In the genomic region with DNA sequence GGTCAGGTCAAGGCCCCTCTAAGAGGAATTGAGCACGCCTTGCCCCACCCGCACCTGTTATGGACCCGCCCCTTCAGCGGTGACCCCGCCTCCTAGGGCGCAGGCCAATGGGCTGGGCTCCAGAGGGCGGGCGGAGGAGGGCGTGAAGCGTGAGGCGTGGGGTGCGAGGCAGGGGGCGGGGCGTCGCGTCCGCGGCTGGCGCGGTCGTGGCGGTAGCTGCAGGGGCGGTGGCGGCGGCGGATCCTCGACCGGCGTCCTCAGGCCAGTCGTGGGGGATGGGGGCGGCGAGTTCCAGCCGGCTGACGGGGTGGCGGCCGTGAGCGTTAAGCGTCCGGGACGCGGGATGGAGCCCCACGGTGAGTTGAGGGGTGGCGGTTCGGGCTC, we compare ENCODE assay signal across 8 mouse cellular contexts. TPM values are rescaled to one million over a fixed set of nuclear protein-coding genes. Genes with fewer than 3 reads are reported as not detected.
A peak's percentile ranks its signal among the peaks of the same experiment; 100 is the strongest.
DNase-seq lines count a peak whose midpoint lies in the region; ATAC-seq and TF ChIP-seq lines count a peak whose summit lies in the region.

No protein-coding gene starts in this region.

- WGBS in heart, embryonic 12.5 days = 1% methylated on average over 41 of the region's 44 CpGs
- 0% methylated on average over 16 of the region's 44 CpGs for WGBS in kidney, embryonic 16.5 days
- WGBS in midbrain, postnatal 0 days = 4% methylated on average over 34 of the region's 44 CpGs

- peak overlapping the region; percentile 86 for H3K9ac ChIP-seq in heart, embryonic 12.5 days
- H3K9ac ChIP-seq in kidney, embryonic 16.5 days (replicated peaks; ENCODE audit: low read length) = peak overlapping the region; percentile 84
- peak overlapping the region; percentile 61 for H3K9ac ChIP-seq in midbrain, postnatal 0 days (replicated peaks; ENCODE audit: low read length, poor library complexity, severe bottlenecking)

- peaks cover 11% of the 10 kb centered on the region for H3K4me1 ChIP-seq in erythroblast, embryonic 14.5 days (ENCODE audit: control insufficient read depth)
- H3K4me1 ChIP-seq in heart, embryonic 12.5 days (replicated peaks) = peaks cover 3% of the 10 kb centered on the region; the same call in 1 of the 2 replicates
- no peaks in the 10 kb centered on the region for H3K4me1 ChIP-seq in kidney, embryonic 16.5 days (ENCODE audit: insufficient read depth, low read length)
- H3K4me1 ChIP-seq in midbrain, postnatal 0 days (ENCODE audit: insufficient read depth, low read length) = 0 out of 2 replicates have a peak, but pooled peaks cover 3% of the 10 kb centered on the region

- peak; percentile 90 for DNase-seq in liver
- DNase-seq in midbrain, postnatal 0 days (ENCODE audit: low spot score) = peak; percentile 61
- peak; percentile 61 to 68 for DNase-seq in spleen, postnatal 14 days (ENCODE audit: low spot score in 2 of 2)

- ATAC-seq in erythroblast, adult 5-6 weeks (replicated peaks; ENCODE audit: low FRiP score, poor library complexity, severe bottlenecking) = no peak; the same call in 1 of the 2 replicates
- peak; percentile 68; the same call in 1 of the 2 replicates for ATAC-seq in erythroid progenitor cell, adult 5-6 weeks (replicated peaks; ENCODE audit: low FRiP score, poor library complexity, severe bottlenecking)
- ATAC-seq in heart, embryonic 12.5 days (ENCODE audit: insufficient number of reproducible peaks, low FRiP score) = peak; percentile 99
- ATAC-seq in kidney, embryonic 16.5 days (ENCODE audit: low FRiP score, low TSS enrichment) = peak; percentile 96
- peak; percentile 88 for ATAC-seq in midbrain, postnatal 0 days (ENCODE audit: low FRiP score)

- peaks cover 38% of the 10 kb centered on the region for H3K27me3 ChIP-seq in erythroblast, embryonic 14.5 days (ENCODE audit: control insufficient read depth)
- H3K27me3 ChIP-seq in heart, embryonic 12.5 days (replicated peaks) = no peaks in the 10 kb centered on the region
- no peaks in the 10 kb centered on the region for H3K27me3 ChIP-seq in kidney, embryonic 16.5 days (ENCODE audit: insufficient read depth, low read length)
- H3K27me3 ChIP-seq in midbrain, postnatal 0 days (ENCODE audit: insufficient read depth, low read length) = peaks cover 13% of the 10 kb centered on the region; the same call in 1 of the 2 replicates

- peaks cover 6% of the 10 kb centered on the region; the same call in 1 of the 2 replicates for H3K9me3 ChIP-seq in erythroblast, embryonic 14.5 days (ENCODE audit: control insufficient read depth, low read length)
- H3K9me3 ChIP-seq in heart, embryonic 12.5 days (replicated peaks) = 0 out of 2 replicates have a peak, but pooled peaks cover 3% of the 10 kb centered on the region
- H3K9me3 ChIP-seq in kidney, embryonic 16.5 days (ENCODE audit: low read length) = no peaks in the 10 kb centered on the region
- H3K9me3 ChIP-seq in midbrain, postnatal 0 days (ENCODE audit: low read length) = no peaks in the 10 kb centered on the region

- H3K36me3 ChIP-seq in erythroblast, embryonic 14.5 days (ENCODE audit: control insufficient read depth) = no peaks in the 10 kb centered on the region
- peaks cover 3% of the 10 kb centered on the region for H3K36me3 ChIP-seq in heart, embryonic 12.5 days
- H3K36me3 ChIP-seq in kidney, embryonic 16.5 days (ENCODE audit: insufficient read depth, low read length) = no peaks in the 10 kb centered on the region
- no peaks in the 10 kb centered on the region for H3K36me3 ChIP-seq in midbrain, postnatal 0 days (ENCODE audit: insufficient read depth, low read length)

- H3K4me3 ChIP-seq in erythroblast, embryonic 14.5 days (replicated peaks) = peak overlapping the region; percentile 57
- peak overlapping the region; percentile 93 for H3K4me3 ChIP-seq in heart, embryonic 12.5 days
- peak overlapping the region; percentile 83 for H3K4me3 ChIP-seq in kidney, embryonic 16.5 days (ENCODE audit: low read length)
- peak overlapping the region; percentile 59 for H3K4me3 ChIP-seq in midbrain, postnatal 0 days (ENCODE audit: low read depth, low read length)

- peak overlapping the region; percentile 73 for H3K4me2 ChIP-seq in heart, embryonic 12.5 days
- peak overlapping the region; percentile 69 for H3K4me2 ChIP-seq in kidney, embryonic 16.5 days (replicated peaks; ENCODE audit: low read depth, low read length)
- peak overlapping the region; percentile 86 for H3K4me2 ChIP-seq in midbrain, postnatal 0 days (ENCODE audit: low read depth, low read length, poor library complexity, severe bottlenecking)

- peak overlapping the region; percentile 81 for H3K27ac ChIP-seq in heart, embryonic 12.5 days (ENCODE audit: poor library complexity, severe bottlenecking)
- peak overlapping the region; percentile 69 for H3K27ac ChIP-seq in kidney, embryonic 16.5 days (ENCODE audit: low read length)
- H3K27ac ChIP-seq in midbrain, postnatal 0 days (ENCODE audit: low read depth, low read length) = no peak overlapping the region

- TF ChIP-seq CTCF in midbrain, postnatal 0 days (IDR thresholded peaks at IDR 0.05) = no peak

RNA-seq across cellular contexts. Expression of a gene that starts 0.7 kb away (rescaled TPM):
- polyA plus RNA-seq in erythroblast, embryonic 14.5 days (2012) = 0.01 TPM in 1 of 2 replicates, not detected in the other
- total RNA-seq in erythroblast, adult 5-6 weeks (2015; ENCODE audit: low replicate concordance) = 0.19 TPM in 1 of 2 replicates, not detected in the other
- total RNA-seq in erythroblast, adult 5-6 weeks (2017; ENCODE audit: low replicate concordance) = 0.51 TPM in 1 of 2 replicates, not detected in the other
- total RNA-seq in erythroid progenitor cell, adult 5-6 weeks (2015; ENCODE audit: low replicate concordance) = 3.6 and 3.8 TPM in 2 replicates
- total RNA-seq in erythroid progenitor cell, adult 5-6 weeks (2017; ENCODE audit: low replicate concordance) = 0.39 and 3.6 TPM in 2 replicates
- polyA plus RNA-seq in heart, embryonic 12.5 days (2016; fragmentation: Nextera tagmentation; extraction: Ambion mirVana) = 81.7 and 82.9 TPM in 2 replicates
- 46.2 and 48.8 TPM in 2 replicates for polyA plus RNA-seq in kidney, embryonic 16.5 days (2015; fragmentation: Nextera tagmentation; extraction: Ambion mirVana)
- total RNA-seq in midbrain, postnatal 0 days (2014; rRNA removed) = 34.6 and 38.6 TPM in 2 replicates
- 12.6 and 13.6 TPM in 2 replicates for polyA plus RNA-seq in midbrain, postnatal 0 days (2015; fragmentation: Nextera tagmentation; extraction: Ambion mirVana)

Comparison
In these comparisons a context has a peak if more than half of its experiments do, and no peak if none do; other contexts are left out.
1. RNA of a gene that starts 0.7 kb away (polyA plus RNA-seq): 81.7 to 82.9 TPM in heart, embryonic 12.5 days, 46.2 to 48.8 TPM in kidney, embryonic 16.5 days and 12.6 to 13.6 TPM in midbrain, postnatal 0 days; 0.01 TPM in erythroblast, embryonic 14.5 days; every median in the first group is over 10 times any median in the second.
2. Peak in every context shown above with its lines, with median percentiles within 50 percentile points of each other: H3K4me3 ChIP-seq, H3K4me2 ChIP-seq, H3K9ac ChIP-seq and DNase-seq.